Mouse (Mus musculus) macrophage (primary cell): ENCODE results near the gene Lfng. TPM values are rescaled to one million over a fixed set of nuclear protein-coding genes. Genes with fewer than 3 reads are reported as not detected.
A peak's percentile ranks its signal among the peaks of the same experiment; 100 is the strongest.

Experiments used
- H3K27ac ChIP-seq: fragments of 350-480 bp; formaldehyde crosslinking; 2 replicates; pipeline ENCODE4 v1.9.0; 2021
- H3K36me3 ChIP-seq: fragments of 350-480 bp; formaldehyde crosslinking; 2 replicates; pipeline ENCODE4 v1.9.0; 2021; ENCODE audit errors: inconsistent target
- H3K4me3 ChIP-seq: fragments of 350-480 bp; formaldehyde crosslinking; 2 replicates; pipeline ENCODE4 v1.9.0; 2021; ENCODE audit errors: inconsistent target
- H3K79me2 ChIP-seq: fragments of 350-480 bp; formaldehyde crosslinking; 2 replicates; pipeline ENCODE4 v1.9.0; 2021; ENCODE audit errors: inconsistent target
- WGBS: methylation state at CpG from one replicate; pipeline ENCODE4 v1.1.7; 2026; ENCODE audit warnings: inconsistent platforms; ENCODE audit not compliant: missing documents; 5-methylcytosine and 5-hydroxymethylcytosine counted together
- polyA plus RNA-seq: library from polyadenylated mRNA; stranded (reverse); fragments of 250-400 nt; gene quantifications from 3 replicates; pipeline ENCODE4 v1.2.4, GENCODE M21; 2018; ENCODE audit warnings: inconsistent platforms

Lfng gene
- polyA plus RNA-seq, 1 experiment from 2014 or later: 33.7 TPM

DNA sequence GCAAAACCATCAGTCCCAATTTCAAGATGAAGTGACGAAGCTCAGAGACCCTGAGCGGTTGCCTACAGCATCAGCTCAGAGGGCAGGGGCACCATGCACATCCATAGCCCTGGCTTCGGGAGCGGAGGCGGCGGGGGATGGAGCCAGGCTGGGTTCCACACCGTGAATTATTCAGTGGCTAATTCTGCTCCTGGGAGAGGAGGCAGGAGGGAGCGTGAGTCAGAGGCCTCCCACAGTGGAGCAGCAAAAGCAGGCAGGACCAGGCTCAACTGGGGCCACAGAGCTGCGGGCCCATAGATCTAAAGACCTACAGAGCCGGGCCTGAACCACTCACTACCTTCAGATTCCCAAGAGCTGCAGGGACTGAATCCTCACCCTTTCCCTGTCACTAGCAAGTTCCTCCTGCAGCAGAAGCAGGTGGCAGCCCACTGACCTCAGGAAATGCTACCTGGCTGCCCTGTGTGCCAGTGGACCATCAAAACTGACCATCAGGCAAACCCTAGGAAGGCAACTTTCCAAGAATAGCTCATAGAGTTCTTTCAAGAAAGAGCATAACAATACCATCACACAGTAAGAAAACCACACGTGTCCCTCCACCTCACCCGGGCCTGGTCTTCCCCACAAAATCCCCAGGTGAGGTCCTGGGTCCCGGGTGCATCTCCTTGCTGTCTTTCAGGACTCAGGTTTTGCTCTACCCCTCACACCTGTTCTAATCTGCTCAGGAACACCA lies 40.1 kb downstream of the Lfng start:
- H3K36me3 ChIP-seq: no peaks in the 10 kb centered on the region
- peak overlapping the region; percentile 88 for H3K4me3 ChIP-seq
- WGBS: 83% methylated on average over 13 of the region's 13 CpGs
- peaks cover 63% of the 10 kb centered on the region for H3K79me2 ChIP-seq
- H3K27ac ChIP-seq: no peak overlapping the region; the same call in 1 of the 2 replicates

DNA sequence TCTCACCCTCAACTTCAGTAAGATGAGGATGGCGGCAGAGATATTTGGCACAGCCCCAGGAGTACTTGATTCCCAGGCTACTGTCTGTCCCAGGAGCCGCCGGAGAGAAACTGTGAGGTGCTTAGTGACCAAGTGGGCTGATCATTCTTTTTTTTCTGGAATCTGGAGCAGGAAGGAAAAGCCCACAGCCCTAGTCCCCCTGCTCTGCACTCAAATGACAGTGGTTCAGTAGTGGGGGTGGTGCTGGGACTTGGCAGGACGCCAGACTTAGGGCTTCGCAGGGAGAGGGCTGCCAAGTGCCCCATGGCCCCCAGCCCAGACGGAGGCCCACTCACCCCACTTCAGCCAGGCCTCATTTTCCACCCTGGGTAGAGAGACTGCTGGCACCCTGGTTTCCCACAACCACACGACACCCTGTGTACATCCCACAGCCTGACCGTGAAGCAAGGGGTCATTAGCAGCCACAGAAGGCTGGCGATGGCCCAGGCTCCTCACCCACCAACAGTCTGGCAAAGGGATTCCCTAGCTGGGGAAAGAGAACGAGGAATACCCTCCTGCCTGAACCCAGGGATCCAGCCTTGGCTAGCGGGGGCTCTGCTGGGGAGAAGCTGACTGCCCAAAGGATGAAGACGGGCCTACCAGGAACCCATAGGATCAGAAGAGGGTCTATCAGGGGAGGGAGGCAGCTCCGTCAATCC lies 40.9 kb downstream of the Lfng start:
- Histone ChIP-seq H3K4me3 (peak overlapping the region; percentile 88), H3K27ac (peak overlapping the region; percentile 37), H3K36me3 (no peaks in the 10 kb centered on the region), H3K79me2 (peaks cover 56% of the 10 kb centered on the region)
- WGBS: 11% methylated on average over 13 of the region's 13 CpGs

DNA sequence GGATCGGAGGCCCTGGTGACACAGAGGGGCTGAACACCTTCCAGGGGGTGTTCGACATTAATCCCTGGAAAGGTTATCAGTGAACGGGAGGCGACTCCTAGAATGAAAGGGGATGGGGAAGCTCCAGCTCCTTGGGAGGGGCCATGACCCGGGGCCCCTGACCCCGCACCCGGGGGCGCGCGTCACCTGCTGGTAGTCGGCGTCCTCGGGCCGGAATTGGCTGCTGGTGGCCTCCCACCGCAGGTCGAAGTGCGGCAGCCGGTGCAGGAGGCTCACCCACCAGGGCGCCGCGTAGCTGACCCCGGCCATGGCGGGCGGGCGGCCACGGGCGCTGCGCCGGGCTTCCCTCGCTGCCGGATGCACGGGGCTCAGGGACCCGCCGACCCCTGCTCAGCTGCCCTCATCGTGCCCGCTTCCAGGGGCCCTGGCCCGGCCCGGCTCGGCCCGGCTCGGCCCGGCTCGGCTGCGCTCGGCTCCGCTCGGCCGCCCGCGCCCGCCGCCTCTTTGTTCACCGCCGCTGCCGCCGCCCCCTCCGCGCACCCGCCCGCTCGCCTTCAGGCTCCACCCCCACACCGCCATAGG lies 41.5 kb downstream of the Lfng start, which contains the start of gene Ttyh3:
Ttyh3 (minus strand) TSS at position 513 of the 582 bp plus-strand sequence.
- H3K4me3 ChIP-seq: peak within 1 kb of the TSS; percentile 88
- H3K36me3 ChIP-seq: no peaks in the 10 kb centered on the region
- peaks cover 49% of the 10 kb centered on the region for H3K79me2 ChIP-seq
- peak within 1 kb of the TSS; percentile 37 for H3K27ac ChIP-seq
- WGBS: under 1% methylated on average over 54 of the region's 62 CpGs

DNA sequence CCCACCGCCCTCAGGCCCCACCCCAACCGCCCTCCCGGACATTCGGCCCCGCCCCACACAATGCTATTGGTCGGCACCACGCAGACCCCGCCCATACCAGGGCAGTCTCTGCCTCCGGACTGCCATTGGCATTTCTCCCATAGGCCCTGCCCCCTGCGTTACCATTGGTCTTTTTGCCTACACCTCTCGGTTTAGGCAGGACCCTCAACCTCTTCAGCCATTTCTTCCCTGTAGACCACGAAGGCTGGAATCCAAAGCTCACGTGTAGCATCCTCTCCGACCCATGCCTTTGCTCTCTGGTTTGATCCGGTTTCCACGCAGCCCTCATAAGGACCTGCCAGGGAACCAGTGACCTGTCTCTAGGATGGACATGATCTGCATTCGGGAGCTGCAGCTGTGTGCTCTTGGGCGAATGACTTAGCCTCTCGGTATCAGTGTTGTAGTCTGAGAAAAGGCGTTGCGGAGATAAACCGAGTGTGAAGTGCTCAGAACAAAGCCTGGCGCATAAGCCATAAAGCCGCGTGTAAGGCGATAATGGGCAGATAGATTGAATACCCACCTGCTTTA lies 42.1 kb downstream of the Lfng start:
- Histone ChIP-seq H3K79me2 (peaks cover 44% of the 10 kb centered on the region), H3K4me3 (peak overlapping the region; percentile 9; the same call in 1 of the 2 replicates), H3K36me3 (no peaks in the 10 kb centered on the region), H3K27ac (no peak overlapping the region)
- WGBS: 25% methylated on average over 23 of the region's 26 CpGs

DNA sequence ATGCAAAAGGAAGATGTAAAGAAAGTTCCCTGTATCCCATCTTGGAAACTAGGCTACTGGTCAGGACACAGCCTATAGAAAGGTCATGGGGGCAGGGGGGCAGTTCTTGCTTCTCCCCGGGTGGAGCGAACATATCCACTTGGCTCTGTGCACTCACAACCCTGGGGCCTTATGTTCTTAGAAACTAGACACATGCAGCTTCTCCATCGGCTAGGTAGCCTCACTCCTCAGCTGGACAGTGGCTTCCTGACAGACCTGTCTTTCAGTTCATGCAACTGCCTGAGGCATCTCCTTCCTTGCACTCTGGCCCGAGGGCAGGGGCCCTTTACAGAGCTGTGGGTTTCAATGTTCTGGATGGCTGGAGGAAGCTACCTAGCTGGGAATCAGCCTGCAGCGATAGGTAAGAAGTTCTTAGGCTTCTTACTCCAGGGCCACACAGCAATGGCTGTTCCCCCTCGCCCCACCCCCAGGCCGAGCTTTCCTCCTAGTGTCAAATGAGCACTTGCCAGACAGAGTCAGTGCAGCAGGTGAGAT lies 42.8 kb downstream of the Lfng start:
- Histone ChIP-seq H3K79me2 (peaks cover 36% of the 10 kb centered on the region), H3K4me3 (no peak overlapping the region), H3K27ac (no peak overlapping the region), H3K36me3 (no peaks in the 10 kb centered on the region)
- 83% methylated on average over 7 of the region's 7 CpGs for WGBS

DNA sequence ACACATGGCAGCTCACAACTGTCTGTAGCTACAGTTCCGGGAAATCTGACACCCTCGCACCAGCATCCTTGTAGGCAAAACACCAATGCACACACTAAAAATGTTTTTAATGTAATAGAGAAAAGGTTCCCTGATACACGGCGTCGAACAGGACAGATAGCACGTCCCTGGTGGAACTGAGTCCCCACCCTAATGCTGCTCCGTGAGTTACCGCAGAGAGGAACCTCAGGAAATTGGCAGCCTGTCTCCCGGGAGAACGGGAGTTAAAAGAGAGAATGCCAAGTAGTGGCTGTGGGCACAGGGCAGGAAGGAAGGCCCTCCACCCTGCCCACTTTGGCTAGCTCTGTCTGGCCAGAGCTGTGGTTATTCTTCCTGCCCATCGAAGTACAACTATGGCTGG lies 44.1 kb downstream of the Lfng start:
- 52% methylated on average over 11 of the region's 11 CpGs for WGBS
- H3K27ac ChIP-seq: no peak overlapping the region
- no peaks in the 10 kb centered on the region for H3K36me3 ChIP-seq
- H3K79me2 ChIP-seq: peaks cover 23% of the 10 kb centered on the region
- no peak overlapping the region for H3K4me3 ChIP-seq

DNA sequence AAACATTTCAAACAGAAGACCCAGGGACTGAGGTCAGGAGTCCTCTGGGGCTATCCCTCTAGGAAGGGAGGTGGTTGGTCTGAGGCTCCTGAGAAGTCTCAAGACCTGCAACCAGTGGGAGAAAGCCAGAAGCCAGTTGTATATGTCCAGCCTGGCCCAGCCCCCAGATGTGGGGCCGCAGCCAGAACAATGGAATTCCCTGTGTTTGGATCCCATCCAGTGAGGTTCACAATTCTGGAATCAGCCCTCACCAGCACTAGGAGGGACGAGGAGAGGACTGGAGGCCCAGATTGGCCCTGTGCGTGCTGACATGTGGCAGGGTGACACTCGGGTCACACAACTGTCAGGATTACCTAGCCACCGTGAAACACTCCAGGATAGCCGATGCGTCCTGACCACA lies 45.5 kb downstream of the Lfng start:
- WGBS: 94% methylated on average over 7 of the region's 7 CpGs
- Histone ChIP-seq H3K27ac (no peak overlapping the region), H3K4me3 (no peak overlapping the region), H3K79me2 (peaks cover 10% of the 10 kb centered on the region), H3K36me3 (no peaks in the 10 kb centered on the region)

DNA sequence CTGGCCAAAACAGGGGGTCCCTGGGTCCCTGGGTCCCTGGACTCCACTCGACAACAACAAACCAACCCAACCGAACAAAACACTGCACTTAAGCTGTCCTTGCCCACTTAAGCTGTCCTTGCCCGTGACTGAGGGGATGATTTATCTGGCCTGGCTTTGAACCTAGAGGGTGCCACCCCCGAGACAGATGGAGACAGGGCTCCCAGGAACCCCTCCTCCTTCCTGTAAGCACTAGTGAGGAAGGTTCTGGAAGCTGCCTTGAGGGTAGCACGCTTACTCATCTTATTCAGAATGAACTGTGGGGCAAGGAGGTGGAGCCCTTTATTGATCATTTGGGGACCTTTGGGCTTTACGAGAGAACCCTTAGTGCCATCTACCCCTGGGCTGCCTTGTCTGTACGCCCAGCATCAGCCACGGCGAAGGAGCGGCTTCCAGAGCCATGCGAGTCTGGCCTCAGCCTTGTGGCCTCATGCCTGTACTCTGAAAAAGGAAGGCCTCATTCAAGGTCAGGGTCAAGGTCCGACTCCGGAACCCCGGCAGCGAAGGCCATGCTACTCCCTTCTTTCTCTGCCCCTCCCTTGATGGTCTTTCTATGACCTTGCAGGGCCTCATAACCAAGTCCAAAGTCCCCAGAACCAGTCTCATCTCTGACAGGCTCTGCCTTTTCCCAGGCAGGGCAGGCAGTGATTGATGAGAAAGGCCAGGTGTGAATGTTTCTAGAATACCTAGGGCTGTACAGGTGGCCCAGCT lies 47.2 kb downstream of the Lfng start:
- no peaks in the 10 kb centered on the region for H3K36me3 ChIP-seq
- WGBS: 90% methylated on average over 15 of the region's 15 CpGs
- H3K27ac ChIP-seq: no peak overlapping the region
- H3K79me2 ChIP-seq: no peaks in the 10 kb centered on the region
- H3K4me3 ChIP-seq: no peak overlapping the region

DNA sequence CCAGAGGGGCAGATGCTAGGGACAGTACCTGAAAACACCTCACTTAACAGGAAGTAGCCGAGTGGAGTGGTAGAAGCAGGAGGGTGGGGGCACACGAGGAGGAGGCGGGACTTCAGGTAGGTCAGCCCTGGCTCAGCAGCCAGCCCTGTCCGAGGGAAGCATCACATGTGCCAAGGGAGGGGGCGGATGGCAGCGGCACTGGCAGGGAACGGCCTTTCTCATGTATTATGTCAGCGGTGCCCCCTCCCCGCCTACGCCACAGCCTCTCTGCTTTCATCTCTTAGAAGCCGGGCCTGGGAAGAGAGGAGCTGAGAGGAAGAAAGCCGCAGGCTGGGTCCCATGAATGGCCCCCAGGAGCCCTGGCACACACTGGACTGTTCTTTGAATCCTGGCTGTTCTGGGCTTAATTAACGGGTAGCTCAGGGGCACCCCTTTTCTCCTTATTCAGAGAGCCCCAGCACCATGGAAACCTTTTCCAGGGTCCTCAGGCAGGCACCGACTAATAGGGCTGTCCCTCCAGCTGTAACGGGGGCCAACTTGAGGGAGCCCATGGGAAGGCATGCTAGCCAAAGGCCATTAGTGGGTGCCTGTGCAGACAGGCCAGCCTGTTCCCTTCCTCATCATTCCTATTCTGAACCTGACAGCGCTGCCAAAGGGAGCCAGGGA lies 52.6 kb downstream of the Lfng start:
- Histone ChIP-seq H3K36me3 (no peaks in the 10 kb centered on the region), H3K79me2 (no peaks in the 10 kb centered on the region), H3K4me3 (no peak overlapping the region), H3K27ac (no peak overlapping the region)
- 79% methylated on average over 16 of the region's 16 CpGs for WGBS

DNA sequence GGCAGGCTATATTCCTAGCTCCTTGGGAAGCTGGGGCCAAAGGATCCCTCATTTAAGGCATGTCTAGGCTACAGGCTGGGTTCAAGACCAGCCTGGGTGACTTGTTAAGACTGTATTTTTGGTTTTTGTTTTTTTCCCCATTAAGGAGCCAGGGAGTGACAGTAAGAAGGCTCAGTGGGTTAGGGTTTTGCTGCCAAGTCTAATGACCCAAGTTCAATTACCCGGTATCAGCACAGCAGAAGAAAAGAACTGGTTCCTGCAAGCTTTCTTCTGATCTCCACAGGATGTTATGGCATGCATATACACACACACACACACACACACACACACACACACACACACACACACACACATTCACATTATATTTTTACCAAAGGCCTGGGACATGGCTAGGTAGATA lies 53.3 kb downstream of the Lfng start:
- WGBS: 100% methylated on average over 1 of the region's 1 CpGs
- Histone ChIP-seq H3K4me3 (no peak overlapping the region), H3K36me3 (no peaks in the 10 kb centered on the region), H3K27ac (no peak overlapping the region), H3K79me2 (no peaks in the 10 kb centered on the region)

DNA sequence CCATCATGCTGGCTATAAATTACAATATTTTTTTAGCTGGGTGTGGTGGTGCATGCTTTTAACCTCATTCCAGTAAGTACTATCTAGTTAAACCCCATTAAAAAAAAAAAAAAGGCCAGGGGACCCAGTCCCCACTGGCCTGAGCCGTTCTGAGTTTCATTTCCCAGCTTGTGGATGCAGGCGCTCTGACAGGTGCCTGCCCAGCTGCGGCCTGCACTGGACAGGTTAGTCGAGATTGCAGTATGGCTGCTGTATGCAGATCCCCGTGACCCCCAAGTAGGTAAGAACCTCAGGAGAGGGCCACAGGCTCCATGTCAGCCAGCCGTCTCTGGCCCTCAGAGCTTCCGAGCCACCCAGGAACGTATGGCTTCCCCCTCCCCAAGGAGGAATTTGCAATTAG lies 54.3 kb downstream of the Lfng start:
- Histone ChIP-seq H3K4me3 (no peak overlapping the region), H3K36me3 (no peaks in the 10 kb centered on the region), H3K27ac (no peak overlapping the region), H3K79me2 (no peaks in the 10 kb centered on the region)
- WGBS: 89% methylated on average over 8 of the region's 8 CpGs

DNA sequence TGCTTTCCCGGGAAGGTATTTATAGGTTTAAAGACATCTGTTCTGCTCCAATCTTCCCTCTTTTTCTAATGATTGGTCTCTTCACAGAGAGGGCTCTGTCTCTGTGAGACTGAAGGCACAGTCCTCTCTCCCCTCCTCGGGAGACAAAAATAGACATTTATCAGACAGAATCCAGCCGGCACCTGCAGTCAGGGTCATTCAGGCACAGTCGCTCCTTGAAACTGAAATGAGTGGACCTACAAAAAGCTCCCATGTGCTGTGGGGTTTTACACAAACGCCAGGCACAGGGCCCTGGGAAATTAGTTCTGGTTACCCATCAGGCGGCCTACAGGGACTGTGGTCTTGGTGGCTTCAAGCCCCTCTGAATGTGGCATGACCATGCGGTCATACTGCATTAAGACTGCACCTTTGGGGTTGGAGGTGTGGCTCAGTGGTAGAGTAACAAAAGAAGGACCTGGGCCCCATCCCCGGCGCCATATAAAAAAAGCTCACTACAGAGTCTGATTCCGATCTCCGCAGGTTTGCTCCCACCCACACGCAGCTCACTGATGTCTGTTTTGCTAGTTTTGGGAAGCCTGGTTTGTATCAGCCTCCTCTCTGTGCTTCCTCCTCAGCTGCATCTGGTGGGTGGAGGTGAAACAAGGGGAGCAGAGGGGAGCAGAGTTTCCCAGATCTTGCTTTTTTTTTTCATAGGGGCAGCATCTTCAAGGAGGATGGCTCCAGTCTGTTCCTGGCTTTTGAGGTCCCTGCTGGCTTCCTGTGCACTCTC lies 54.9 kb downstream of the Lfng start:
- no peaks in the 10 kb centered on the region for H3K79me2 ChIP-seq
- no peaks in the 10 kb centered on the region for H3K36me3 ChIP-seq
- H3K27ac ChIP-seq: no peak overlapping the region
- 86% methylated on average over 12 of the region's 12 CpGs for WGBS
- H3K4me3 ChIP-seq: no peak overlapping the region
